Mouse (Mus musculus): Measurements from ENCODE around the gene Baz1b.

The Baz1b gene

GRCm38 (mm10) chr5:135178523-135178922 lies 8.5 kb upstream of the Baz1b start:
- in situ Hi-C loops (cut with MboI; ENCODE audit: unreplicated experiment in 2 of 2), result no loop called here

DNA sequence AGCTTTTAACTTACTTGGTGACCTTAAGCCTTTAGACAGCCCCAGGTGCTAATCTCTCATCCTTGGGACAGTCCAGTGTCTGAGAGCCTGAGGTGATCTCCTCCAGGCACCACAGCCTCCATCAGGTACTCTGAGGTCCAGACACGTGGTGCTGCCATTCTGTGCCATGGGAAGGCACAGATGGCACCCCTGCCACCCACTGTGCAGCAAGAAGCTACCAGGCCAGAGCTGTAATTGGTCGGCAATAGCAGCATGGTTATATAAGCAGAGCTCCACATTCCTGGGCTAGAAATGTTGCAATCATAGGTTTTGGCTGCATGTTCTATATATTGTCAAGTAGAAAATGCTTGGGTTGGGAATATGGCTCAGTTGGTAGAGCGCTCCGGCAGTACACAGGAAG lies 8.1 kb upstream of the Baz1b start:
- in situ Hi-C loops (cut with MboI; ENCODE audit: unreplicated experiment in 2 of 2), result no loop called here

DNA sequence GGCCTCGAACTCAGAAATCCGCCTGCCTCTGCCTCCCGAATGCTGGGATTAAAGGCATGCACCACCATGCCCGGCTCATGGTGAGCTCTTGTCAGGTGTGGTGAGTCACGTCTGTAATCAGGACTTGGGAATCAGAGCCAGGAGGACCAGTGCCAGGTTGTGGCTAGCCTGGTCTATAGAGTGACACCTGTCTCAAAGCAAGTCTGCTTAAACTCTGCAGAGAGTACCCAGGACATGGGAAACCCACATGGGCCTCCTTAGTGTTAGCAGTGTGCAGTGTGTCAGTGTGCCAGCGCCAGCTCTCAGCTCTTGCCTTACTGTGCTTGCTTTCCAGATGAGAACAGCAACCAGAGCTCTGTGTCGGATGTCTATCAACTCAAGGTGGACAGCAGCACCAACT lies 7.4 kb upstream of the Baz1b start:
- in situ Hi-C loops (cut with MboI; ENCODE audit: unreplicated experiment in 2 of 2), result no loop called here

DNA sequence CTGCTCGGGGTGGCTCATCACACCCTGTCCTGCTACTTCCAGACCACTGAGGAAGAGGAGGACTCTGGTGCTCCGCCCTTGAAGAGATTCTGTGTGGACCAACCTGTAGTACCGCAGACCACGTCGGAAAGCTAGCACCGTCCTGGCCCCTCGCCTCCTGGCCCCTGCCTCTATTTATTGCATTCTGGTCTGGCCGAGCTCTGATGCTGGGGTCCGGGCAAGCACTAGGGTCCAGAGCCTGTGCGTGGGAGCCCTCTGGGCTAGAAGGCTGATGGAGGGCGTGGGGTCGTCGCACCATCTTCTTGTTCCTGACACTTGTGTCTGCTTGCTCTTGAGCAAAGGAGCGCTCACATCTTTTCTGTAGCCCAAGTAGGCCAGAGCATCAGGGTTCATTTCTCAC lies 6.3 kb upstream of the Baz1b start:
- in situ Hi-C loops (cut with MboI; ENCODE audit: unreplicated experiment in 2 of 2), result no loop called here

DNA sequence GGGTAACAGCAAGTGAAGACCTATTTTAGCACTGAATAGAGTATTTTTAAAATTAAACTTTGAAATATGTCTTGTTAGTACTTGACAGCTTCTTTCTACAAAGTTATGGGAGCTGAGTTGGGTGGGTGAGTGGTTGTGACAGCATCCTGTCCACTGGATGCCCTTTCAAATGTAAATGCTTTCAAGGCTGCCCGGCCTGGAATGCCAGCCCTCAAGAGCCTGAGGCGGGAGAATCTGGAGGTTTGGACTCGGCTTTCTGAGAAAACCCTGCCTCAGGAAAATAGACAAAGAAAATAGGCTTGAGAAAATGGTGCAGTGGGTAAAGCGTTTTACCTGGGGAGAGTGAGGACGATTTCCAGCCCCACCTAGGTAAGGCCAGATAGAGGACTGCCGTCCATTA lies 5.3 kb upstream of the Baz1b start:
- in situ Hi-C loops (cut with MboI; ENCODE audit: unreplicated experiment in 2 of 2), result no loop called here

GRCm38 (mm10) chr5:135183131-135183861 lies 3.8 kb upstream of the Baz1b start:
- in situ Hi-C loops (cut with MboI; ENCODE audit: unreplicated experiment in 2 of 2), result no loop called here

GRCm38 (mm10) chr5:135185016-135185415 lies 2.0 kb upstream of the Baz1b start:
- in situ Hi-C loops (cut with MboI; ENCODE audit: unreplicated experiment in 2 of 2), result loop anchor here in 1 of 2 experiments (5.0 kb wide), 1 partner anchor 173 kb away; no protein-coding TSS in a partner anchor

- in situ Hi-C loops (cut with MboI; ENCODE audit: unreplicated experiment in 2 of 2), result loop anchor here in 1 of 2 experiments (5.0 kb wide), 1 partner anchor 173 kb away; no protein-coding TSS in a partner anchor
Measured at GRCm38 (mm10) chr5:135185596-135185995, 1.5 kb upstream of the Baz1b start.

DNA sequence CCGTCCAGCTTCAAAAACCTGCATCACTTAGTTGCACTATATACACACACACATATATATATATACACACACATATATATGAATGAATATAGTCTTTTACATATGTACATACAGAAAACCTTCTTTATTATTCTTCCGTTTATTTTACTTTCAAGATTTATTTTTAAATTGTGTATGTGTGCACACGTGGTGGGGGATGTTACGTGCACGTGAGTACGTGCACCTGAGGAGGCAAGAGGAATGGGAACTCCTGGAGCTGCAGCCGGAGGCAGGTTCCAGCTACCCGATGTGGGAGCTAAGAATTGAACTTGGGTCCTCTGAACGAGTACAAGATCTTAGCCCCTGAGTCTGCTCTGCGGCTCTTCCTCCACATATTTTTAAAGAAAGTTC lies 838 bp upstream of the Baz1b start:
- in situ Hi-C loops (cut with MboI; ENCODE audit: unreplicated experiment in 2 of 2), result loop anchor here in 1 of 2 experiments (5.0 kb wide), 1 partner anchor 174 kb away; no protein-coding TSS in a partner anchor

GRCm38 (mm10) chr5:135187349-135188213 lies 517 bp downstream of the Baz1b start:
- in situ Hi-C loops (cut with MboI; ENCODE audit: unreplicated experiment in 2 of 2), result loop anchor here in 1 of 2 experiments (5.0 kb wide), 1 partner anchor 175 kb away; no protein-coding TSS in a partner anchor

DNA sequence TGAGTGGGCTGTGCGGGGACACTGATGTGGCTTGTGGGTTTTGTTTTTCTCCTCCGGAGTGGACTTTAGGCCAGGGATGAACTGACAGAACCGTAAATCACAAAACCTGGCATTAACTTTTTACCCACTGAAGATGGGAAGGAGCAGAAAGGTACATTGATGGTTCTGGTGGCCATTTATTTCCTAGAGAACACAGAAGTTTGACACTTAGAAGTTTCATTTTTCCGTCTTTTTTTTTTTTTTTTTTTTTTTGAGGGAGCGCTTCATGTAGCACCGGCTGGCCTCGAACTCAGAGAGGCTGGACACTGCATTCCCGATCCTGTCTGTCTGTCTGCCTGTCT lies 1.1 kb downstream of the Baz1b start:
- in situ Hi-C loops (cut with MboI; ENCODE audit: unreplicated experiment in 2 of 2), result loop anchor here in 1 of 2 experiments (5.0 kb wide), 1 partner anchor 176 kb away; no protein-coding TSS in a partner anchor

GRCm38 (mm10) chr5:135189281-135190022 lies 2.4 kb downstream of the Baz1b start:
- in situ Hi-C loops (cut with MboI; ENCODE audit: unreplicated experiment in 2 of 2), result loop anchor here (5.0 kb wide), 3 partner anchors 72 to 177 kb away; no protein-coding TSS in a partner anchor

GRCm38 (mm10) chr5:135191620-135192019 lies 4.6 kb downstream of the Baz1b start:
- in situ Hi-C loops (cut with MboI; ENCODE audit: unreplicated experiment in 2 of 2), result loop anchor here (5.0 kb wide), 2 partner anchors 74 to 174 kb away; no protein-coding TSS in a partner anchor

- in situ Hi-C loops (cut with MboI; ENCODE audit: unreplicated experiment in 2 of 2), result loop anchor here (5.0 kb wide), 2 partner anchors 75 to 175 kb away; no protein-coding TSS in a partner anchor
Measured at GRCm38 (mm10) chr5:135192431-135192830, 5.4 kb downstream of the Baz1b start.

DNA sequence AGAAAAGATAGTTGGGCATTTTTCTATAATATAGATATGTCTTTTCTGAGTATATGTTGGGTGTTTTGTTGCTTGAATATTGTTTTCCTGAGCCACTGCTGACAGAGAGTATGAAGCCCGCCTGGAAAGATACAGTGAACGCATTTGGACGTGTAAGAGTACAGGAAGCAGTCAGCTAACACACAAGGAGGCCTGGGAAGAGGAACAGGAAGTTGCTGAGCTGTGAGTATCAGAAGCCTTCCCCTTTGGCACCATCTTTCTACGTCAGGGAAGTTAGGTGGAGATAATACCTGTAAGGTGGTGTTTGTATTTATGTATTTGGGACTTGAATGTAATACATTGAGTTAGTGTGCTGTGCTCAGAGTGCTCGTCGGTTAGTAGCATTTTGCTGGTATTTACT lies 9.3 kb downstream of the Baz1b start:
- in situ Hi-C loops (cut with MboI; ENCODE audit: unreplicated experiment in 2 of 2), result no loop called here

DNA sequence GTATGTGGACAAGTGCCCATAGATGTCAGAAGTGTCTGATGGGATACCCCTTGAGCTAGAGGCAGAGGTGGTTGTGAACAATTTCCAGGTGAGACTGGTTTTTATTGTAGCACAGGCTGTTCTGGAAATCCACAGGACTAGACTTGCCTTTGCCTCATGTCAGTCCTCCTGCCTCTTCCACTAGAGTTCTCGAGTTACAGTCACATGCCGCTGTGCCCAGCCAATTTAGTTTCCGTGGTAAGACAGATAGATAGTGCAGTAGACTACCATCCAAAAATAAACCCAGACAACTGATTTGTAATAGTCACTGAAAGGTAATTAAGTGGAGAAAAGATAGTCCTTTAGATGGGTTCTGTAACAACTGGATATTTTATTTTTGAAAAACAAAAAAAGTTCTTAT lies 15.7 kb downstream of the Baz1b start:
- in situ Hi-C loops (cut with MboI; ENCODE audit: unreplicated experiment in 2 of 2), result no loop called here

- in situ Hi-C loops (cut with MboI; ENCODE audit: unreplicated experiment in 2 of 2), result no loop called here
Measured at GRCm38 (mm10) chr5:135208197-135208596, 21.1 kb downstream of the Baz1b start.

GRCm38 (mm10) chr5:135216871-135217270 lies 29.8 kb downstream of the Baz1b start:
- in situ Hi-C loops (cut with MboI; ENCODE audit: unreplicated experiment in 2 of 2), result no loop called here

DNA sequence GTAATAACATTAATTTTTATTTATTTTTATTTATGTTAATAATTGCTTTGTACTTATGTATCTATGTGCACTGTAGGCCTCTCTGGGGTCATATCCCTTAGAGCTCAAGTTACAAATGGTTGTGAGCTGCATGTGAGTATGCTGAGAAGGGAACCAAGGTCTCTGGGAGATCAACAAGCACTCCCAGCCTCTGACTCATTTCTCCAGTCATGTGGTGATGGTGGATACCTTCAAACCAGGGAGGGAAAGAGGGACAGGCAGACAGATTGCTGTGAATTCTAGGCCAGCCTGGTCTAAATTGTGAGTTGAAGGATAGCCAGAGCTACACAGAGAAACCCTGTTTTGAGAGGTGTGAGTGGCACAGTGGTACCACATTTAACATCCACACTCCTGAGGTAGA lies 33.9 kb downstream of the Baz1b start:
- in situ Hi-C loops (cut with MboI; ENCODE audit: unreplicated experiment in 2 of 2), result loop anchor here in 1 of 2 experiments (10.0 kb wide), 1 partner anchor 106 kb away; no protein-coding TSS in a partner anchor

DNA sequence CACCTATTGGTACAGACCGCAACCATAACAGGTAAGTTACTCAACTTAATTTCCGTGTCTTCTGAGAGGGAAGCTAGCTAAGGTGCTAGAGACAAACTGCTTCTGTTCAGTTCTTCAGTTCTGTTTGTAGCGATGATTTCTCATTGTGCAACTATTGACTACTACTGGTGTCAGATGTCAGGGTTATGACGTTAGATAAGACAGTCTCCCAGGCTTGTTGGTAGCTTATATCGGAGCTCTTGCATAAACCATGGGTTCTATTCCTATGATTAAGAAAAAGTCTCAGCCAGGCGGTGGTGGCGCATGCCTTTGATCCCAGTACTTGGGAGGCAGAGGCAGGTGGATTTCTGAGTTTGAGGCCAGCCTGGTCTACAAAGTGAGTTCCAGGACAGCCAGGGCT lies 35.0 kb downstream of the Baz1b start:
- in situ Hi-C loops (cut with MboI; ENCODE audit: unreplicated experiment in 2 of 2), result loop anchor here in 1 of 2 experiments (10.0 kb wide), 1 partner anchor 107 kb away; no protein-coding TSS in a partner anchor

All from v-Abl transformed pro-B cells (cell line).